Mouse (Mus musculus): ENCODE results near the gene Supt5. TPM values are rescaled to one million over a fixed set of nuclear protein-coding genes. Genes with fewer than 3 reads are reported as not detected.

Gene Supt5
- total and polyA plus RNA-seq, 3 experiments: 66.0 to 448 (median 156) TPM

DNA sequence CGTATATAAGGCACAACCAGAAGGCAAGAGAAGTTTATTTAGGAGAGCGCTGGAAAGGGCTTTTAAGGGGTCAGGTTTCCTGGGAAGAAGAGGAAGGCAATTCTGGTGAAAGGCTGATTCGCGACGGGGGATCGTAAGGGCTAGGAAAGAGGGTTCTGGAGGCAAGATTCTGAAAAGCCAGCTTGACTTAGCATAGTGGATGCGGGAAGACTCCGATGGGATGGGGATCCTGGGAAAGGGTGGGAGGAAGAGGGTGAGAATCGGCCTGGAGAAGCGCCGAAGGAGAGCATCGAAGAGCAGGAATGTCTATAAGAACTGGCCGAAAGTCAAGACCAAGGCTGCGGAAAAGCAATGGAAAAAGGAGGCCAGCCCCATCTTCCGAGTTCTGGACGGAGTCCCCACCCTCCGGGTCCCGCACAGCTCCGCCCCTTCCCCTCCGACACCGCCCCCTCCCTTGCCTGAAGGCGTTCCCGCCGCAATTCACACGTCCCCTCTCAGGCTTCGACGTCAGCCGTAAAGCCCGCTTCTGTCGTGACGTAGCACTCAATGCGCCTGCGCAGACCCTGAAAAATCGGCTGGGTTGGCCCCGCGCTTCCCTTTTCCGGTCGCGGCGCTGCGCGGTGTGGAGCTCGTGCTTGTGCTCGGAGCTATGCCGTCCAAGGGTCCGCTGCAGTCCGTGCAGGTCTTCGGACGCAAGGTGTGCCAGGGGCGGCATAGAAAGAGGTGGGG lies 11.8 kb upstream of the Supt5 start, which contains the start of gene Rps16:
TSS of gene Rps16 (plus strand) at position 498 of the 729 bp plus-strand sequence.
- H3K4me1 ChIP-seq (ENCODE audit: control insufficient read depth in 1 of 2, insufficient read depth in 2 of 2, low read length in 2 of 2): peaks cover 2 to 20% of the 10 kb centered on the region in 2 experiments; a peak in 3 of 4 replicates
- H3K36me3 ChIP-seq (ENCODE audit: control insufficient read depth in 1 of 2, insufficient read depth in 2 of 2, low read length in 2 of 2): peaks cover 11 to 24% of the 10 kb centered on the region in 2 experiments
- 0 out of 2 replicates have a peak, but pooled peaks have one; percentile 7 for TF ChIP-seq USF1 (IDR thresholded peaks at IDR 0.05; ENCODE audit: low read depth, low read length)
- no peak for TF ChIP-seq UBTF (IDR thresholded peaks at IDR 0.05; ENCODE audit: borderline replicate concordance, insufficient read depth, low read depth, low read length)
- TF ChIP-seq USF2 (IDR thresholded peaks at IDR 0.05; ENCODE audit: borderline replicate concordance in 1 of 2, insufficient read depth in 1 of 2, low read depth in 1 of 2, low read length in 2 of 2): no peak
- TF ChIP-seq MAZ (IDR thresholded peaks at IDR 0.05; ENCODE audit: low read depth, low read length): peak; percentile 98
- TF ChIP-seq POLR2A (IDR thresholded peaks at IDR 0.05; ENCODE audit: control insufficient read depth in 1 of 2, insufficient read depth in 1 of 2, low read depth in 1 of 2, low read length in 2 of 2, poor library complexity in 1 of 2): peak; percentile 38 to 90; a peak in 2 of 4 replicates
- TF ChIP-seq ZMIZ1 (IDR thresholded peaks at IDR 0.05; ENCODE audit: low read depth, low read length): peak; percentile 74; the same call in 1 of the 2 replicates
- TF ChIP-seq RCOR1 (IDR thresholded peaks at IDR 0.05; ENCODE audit: low read depth, low read length): no peak
- TF ChIP-seq GABPA (IDR thresholded peaks at IDR 0.05; ENCODE audit: low read depth, low read length): no peak
- no peak for TF ChIP-seq SMC3 (IDR thresholded peaks at IDR 0.05; ENCODE audit: low read depth, low read length)
- TF ChIP-seq MEF2A (IDR thresholded peaks at IDR 0.05; ENCODE audit: extremely low read depth, insufficient replicate concordance, low read depth, low read length, poor library complexity, severe bottlenecking): no peak
- TF ChIP-seq MYB (IDR thresholded peaks at IDR 0.05; ENCODE audit: low read depth, low read length): no peak
- no peak for TF ChIP-seq TAL1 (IDR thresholded peaks at IDR 0.05; ENCODE audit: low read length)
- no peak for TF ChIP-seq MAFK (IDR thresholded peaks at IDR 0.05; ENCODE audit: borderline replicate concordance, low read depth, low read length)
- no peak for TF ChIP-seq ZC3H11A (IDR thresholded peaks at IDR 0.05; ENCODE audit: low read depth, low read length)
- TF ChIP-seq POLR2AphosphoS2 (IDR thresholded peaks at IDR 0.05; ENCODE audit: low read length): peak; percentile 86
- peak; percentile 68; the same call in 1 of the 2 replicates for TF ChIP-seq MYC (IDR thresholded peaks at IDR 0.05; ENCODE audit: low read depth, low read length)
- peak; percentile 78 for TF ChIP-seq TCF12 (IDR thresholded peaks at IDR 0.05; ENCODE audit: low read depth, low read length)
- TF ChIP-seq SIN3A (IDR thresholded peaks at IDR 0.05; ENCODE audit: low read length): peak; percentile 64; the same call in 1 of the 2 replicates
- TF ChIP-seq NELFE (IDR thresholded peaks at IDR 0.05; ENCODE audit: low read depth, low read length): peak; percentile 90
- TF ChIP-seq ELF1 (IDR thresholded peaks at IDR 0.05; ENCODE audit: low read depth, low read length): peak; percentile 94
- no peak for TF ChIP-seq ZNF384 (IDR thresholded peaks at IDR 0.05; ENCODE audit: low read depth, low read length)
- peak; percentile 64 for TF ChIP-seq MAX (IDR thresholded peaks at IDR 0.05; ENCODE audit: low read length)
- peak; percentile 94 for TF ChIP-seq HCFC1 (IDR thresholded peaks at IDR 0.05; ENCODE audit: low read depth, low read length)
- no peak for TF ChIP-seq GATA1 (IDR thresholded peaks at IDR 0.05; ENCODE audit: low read depth, low read length)
- no peak for TF ChIP-seq ZKSCAN1 (IDR thresholded peaks at IDR 0.05; ENCODE audit: low read depth, low read length)
- TF ChIP-seq ETS1 (IDR thresholded peaks at IDR 0.05; ENCODE audit: low read depth, low read length): no peak
- no peak for TF ChIP-seq POLR2AphosphoS5 (IDR thresholded peaks at IDR 0.05; ENCODE audit: borderline replicate concordance, low read depth, low read length)
- TF ChIP-seq CTCF (IDR thresholded peaks at IDR 0.05 in 2 of 3, conservative IDR thresholded peaks at IDR 0.05 in 1 of 3; ENCODE audit: control insufficient read depth in 1 of 3, insufficient read depth in 1 of 3, low read depth in 2 of 3, low read length in 3 of 3, poor library complexity in 1 of 3, severe bottlenecking in 1 of 3): no peak
- no peak for TF ChIP-seq CHD2 (IDR thresholded peaks at IDR 0.05; ENCODE audit: low read length)
- peak; percentile 92 for TF ChIP-seq KAT2A (conservative IDR thresholded peaks at IDR 0.05; ENCODE audit: low read depth, low read length)
- peak; percentile 92 for TF ChIP-seq TBP (IDR thresholded peaks at IDR 0.05; ENCODE audit: low read depth, low read length)
- TF ChIP-seq MXI1 (IDR thresholded peaks at IDR 0.05; ENCODE audit: low read depth, low read length): peak; percentile 78
- TF ChIP-seq NRF1 (IDR thresholded peaks at IDR 0.05; ENCODE audit: insufficient read depth, low read depth, low read length, poor library complexity, severe bottlenecking): peak; percentile 86
- no peak for TF ChIP-seq RAD21 (IDR thresholded peaks at IDR 0.05; ENCODE audit: low read depth, low read length)
- TF ChIP-seq BHLHE40 (IDR thresholded peaks at IDR 0.05; ENCODE audit: borderline replicate concordance, low read depth, low read length): no peak
- no peak for TF ChIP-seq JUND (IDR thresholded peaks at IDR 0.05; ENCODE audit: low read depth, low read length)

More for the DNA sequence above, 11.8 kb upstream of the Supt5 start, which contains the start of gene Rps16:
- Histone ChIP-seq H3K4me3 (ENCODE audit: control insufficient read depth in 1 of 2, insufficient read depth in 1 of 2, low read depth in 2 of 2, low read length in 2 of 2) (peak within 1 kb of the TSS; percentile 76 to 88), H3K79me2 (ENCODE audit: control insufficient read depth, insufficient read depth, low read length, poor library complexity) (peaks cover 20% of the 10 kb centered on the region), H3K27ac (ENCODE audit: control insufficient read depth, low read depth, low read length) (peak within 1 kb of the TSS; percentile 63), H3K9me3 (replicated peaks; ENCODE audit: insufficient read depth, low read length) (no peaks in the 10 kb centered on the region), H3K9ac (ENCODE audit: control insufficient read depth, low read depth, low read length, poor library complexity, severe bottlenecking) (peak within 1 kb of the TSS; percentile 81), H3K27me3 (ENCODE audit: control insufficient read depth in 1 of 2, insufficient read depth in 2 of 2, low read length in 2 of 2) (no peaks in the 10 kb centered on the region)
- DNase-seq (ENCODE audit: low read depth, low spot score): peak; percentile 97

Measured in MEL (cell line).